ENCODE assay signal across 10 mouse cellular contexts in the genomic region with DNA sequence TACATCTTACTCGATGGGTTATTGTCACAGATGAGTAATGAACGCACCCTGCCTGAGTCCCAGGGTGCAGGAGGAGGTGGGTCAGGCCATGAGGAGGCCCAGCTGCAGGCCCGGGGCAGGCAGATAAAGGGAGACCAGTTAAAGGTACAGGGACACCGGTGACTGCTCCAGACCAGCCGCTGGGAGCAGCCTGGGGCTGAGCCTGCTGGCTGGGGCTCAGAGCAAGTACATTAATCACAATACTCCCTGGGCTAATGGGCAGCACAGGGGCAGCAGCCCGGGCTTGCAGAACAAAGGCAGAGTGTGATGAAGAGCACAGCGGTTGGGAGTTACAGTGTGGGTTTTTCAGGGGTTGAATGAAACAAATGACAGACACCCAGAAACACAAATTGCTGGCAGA.
DNase-seq lines count a peak whose midpoint lies in the region; ATAC-seq lines count a peak whose summit lies in the region.
"Had no signal": no experiment of that assay in that cellular context is flagged by ENCODE, and none has a peak within 500 bp of the region (broad histone marks: within the 10 kb centered on the region; RNA-seq: fewer than 3 reads in every experiment).

No protein-coding gene starts in this region.

- H3K36me3 ChIP-seq in liver, embryonic 11.5 days (ENCODE audit: control insufficient read depth, insufficient read depth, low read length), result no peaks in the 10 kb centered on the region
- no peaks in the 10 kb centered on the region for H3K36me3 ChIP-seq in forebrain, embryonic 14.5 days (ENCODE audit: control insufficient read depth, insufficient read depth, low read length)
- no peaks in the 10 kb centered on the region for H3K36me3 ChIP-seq in stomach, embryonic 15.5 days
- H3K36me3 ChIP-seq: limb, embryonic 13.5 days had no signal

- ATAC-seq in liver, embryonic 11.5 days (replicated peaks; ENCODE audit: low FRiP score), result peak; percentile 18; the same call in 1 of the 2 replicates
- ATAC-seq in forebrain, embryonic 14.5 days, result peak; percentile 75
- 0 out of 2 replicates have a peak, but pooled peaks have one; percentile 27 for ATAC-seq in stomach, embryonic 15.5 days (ENCODE audit: insufficient read depth, low FRiP score, low read depth)

- H3K9ac ChIP-seq in liver, embryonic 11.5 days (ENCODE audit: low read depth, low read length), result no peak overlapping the region
- no peak overlapping the region for H3K9ac ChIP-seq in forebrain, embryonic 14.5 days (ENCODE audit: low read length)
- no peak overlapping the region for H3K9ac ChIP-seq in stomach, embryonic 15.5 days
- H3K9ac ChIP-seq: limb, embryonic 13.5 days had no signal

- no peaks in the 10 kb centered on the region for H3K9me3 ChIP-seq in liver, embryonic 11.5 days (ENCODE audit: control insufficient read depth, low read length)
- H3K9me3 ChIP-seq in forebrain, embryonic 14.5 days (replicated peaks; ENCODE audit: control insufficient read depth, low read length), result no peaks in the 10 kb centered on the region
- H3K9me3 ChIP-seq in stomach, embryonic 15.5 days, result no peaks in the 10 kb centered on the region
- H3K9me3 ChIP-seq: limb, embryonic 13.5 days had no signal

- H3K4me3 ChIP-seq in liver, embryonic 11.5 days (ENCODE audit: low read depth, low read length), result no peak overlapping the region
- no peak overlapping the region for H3K4me3 ChIP-seq in forebrain, embryonic 14.5 days (ENCODE audit: low read depth, low read length)
- no peak overlapping the region for H3K4me3 ChIP-seq in stomach, embryonic 15.5 days (replicated peaks)
- H3K4me3 ChIP-seq: limb, embryonic 13.5 days had no signal

- no peaks in the 10 kb centered on the region for H3K4me1 ChIP-seq in liver, embryonic 11.5 days (replicated peaks; ENCODE audit: control insufficient read depth, insufficient read depth, low read length)
- H3K4me1 ChIP-seq in forebrain, embryonic 14.5 days (ENCODE audit: control insufficient read depth, insufficient read depth, low read length), result no peaks in the 10 kb centered on the region
- no peaks in the 10 kb centered on the region for H3K4me1 ChIP-seq in stomach, embryonic 15.5 days
- H3K4me1 ChIP-seq: limb, embryonic 13.5 days had no signal

- no peak for DNase-seq in liver, embryonic 11.5 days (ENCODE audit: low spot score)
- no peak for DNase-seq in liver
- DNase-seq in forebrain, embryonic 14.5 days (ENCODE audit: low spot score), result peak; percentile 37
- DNase-seq in mesoderm, embryonic 11.5 days (ENCODE audit: low read depth, low spot score), result peak; percentile 68
- DNase-seq in thymus, postnatal 36 days, result no peak
- DNase-seq in layer of hippocampus, adult 9-10 months (ENCODE audit: low spot score), result no peak
- DNase-seq: adrenal gland, postnatal 14 days had no signal

- no peaks in the 10 kb centered on the region for H3K27me3 ChIP-seq in liver, embryonic 11.5 days (replicated peaks; ENCODE audit: control insufficient read depth, insufficient read depth, low read length)
- H3K27me3 ChIP-seq in forebrain, embryonic 14.5 days (replicated peaks; ENCODE audit: control insufficient read depth, insufficient read depth, low read length), result no peaks in the 10 kb centered on the region
- no peaks in the 10 kb centered on the region for H3K27me3 ChIP-seq in stomach, embryonic 15.5 days (replicated peaks)
- H3K27me3 ChIP-seq: limb, embryonic 13.5 days had no signal

- no peak overlapping the region for H3K4me2 ChIP-seq in liver, embryonic 11.5 days
- H3K4me2 ChIP-seq in forebrain, embryonic 14.5 days (ENCODE audit: low read length), result no peak overlapping the region
- no peak overlapping the region for H3K4me2 ChIP-seq in stomach, embryonic 15.5 days
- H3K4me2 ChIP-seq: limb, embryonic 13.5 days had no signal

- H3K27ac ChIP-seq in liver, embryonic 11.5 days (ENCODE audit: low read depth, low read length), result no peak overlapping the region
- no peak overlapping the region for H3K27ac ChIP-seq in forebrain, embryonic 14.5 days (ENCODE audit: low read depth, low read length)
- H3K27ac ChIP-seq in stomach, embryonic 15.5 days, result no peak overlapping the region
- H3K27ac ChIP-seq: limb, embryonic 13.5 days; macrophage had no signal

- WGBS in liver, embryonic 11.5 days, result 34% methylated on average over 7 of the region's 7 CpGs
- whole genome bisulfite sequencing in forebrain, embryonic 14.5 days, result 10% methylated on average over 7 of the region's 7 CpGs
- WGBS in stomach, embryonic 15.5 days, result 12% methylated on average over 7 of the region's 7 CpGs

Comparison
In these comparisons a context has a peak if more than half of its experiments do, and no peak if none do; other contexts are left out.
1. ATAC-seq: peak in every context shown above with its lines; median percentile 75 in forebrain, embryonic 14.5 days; 27 in stomach, embryonic 15.5 days; 18 in liver, embryonic 11.5 days.
2. DNase-seq: peak in forebrain, embryonic 14.5 days (single experiment) and mesoderm, embryonic 11.5 days (single experiment); none in liver, embryonic 11.5 days (single experiment), liver (single experiment), thymus, postnatal 36 days (0 of 2) and layer of hippocampus, adult 9-10 months (single experiment).